Mouse (Mus musculus) activated CD4-positive, CD25-positive, alpha-beta regulatory T cell, adult 4 months (primary cell): Measurements from ENCODE around the gene Inip. TPM values are rescaled to one million over a fixed set of nuclear protein-coding genes. Genes with fewer than 3 reads are reported as not detected.

ENCODE experiments used
- polyA plus RNA-seq, 2 experiments: library from polyadenylated mRNA; unstranded; fragments of 100-300 nt; shearing (Covaris generic); gene quantifications; one replicate each; pipeline ENCODE4 v1.2.1; 2017

Gene Inip
- polyA plus RNA-seq, 2 experiments from 2014 or later: 37.2 to 44.7 TPM

Other genes starting within 250 kb of the Inip start
- 10 to 100 TPM; 32.6 to 42.3 TPM for gene Hsdl2, start 220.0 kb downstream of the Inip start, polyA plus RNA-seq
- gene E130308A19Rik, start 175.4 kb downstream of the Inip start, polyA plus RNA-seq: 1 to 10 TPM; 7.6 to 9.1 TPM
- gene Snx30, start 4.3 kb upstream of the Inip start, polyA plus RNA-seq: 1 to 10 TPM; 1.6 to 1.9 TPM
- under 1 TPM; 0.22 to 0.34 TPM for gene Slc46a2, start 113.5 kb upstream of the Inip start, polyA plus RNA-seq
- not detected for gene Mup4, start 159.1 kb upstream of the Inip start, polyA plus RNA-seq
- gene Mup6, start 162.7 kb upstream of the Inip start, polyA plus RNA-seq: not detected